Mouse (Mus musculus) intestine, embryonic 14.5 days (tissue): ENCODE measurements around the gene Gse1. TPM values are rescaled to one million over a fixed set of nuclear protein-coding genes. Genes with fewer than 3 reads are reported as not detected.
"Not testable (repeated sequence)": the region's sequence is repeated elsewhere in the genome, so short reads cannot be mapped to it uniquely, and the experiment has no call there.

Experiments
- ATAC-seq: fragments of 200-750 bp; cut with Nextera tagmentation; replicated peaks from 2 replicates; pipeline ENCODE4 v1.8.0; 2017; ENCODE audit warnings: low read depth, moderate number of reproducible peaks, moderate TSS enrichment, moderate library complexity; ENCODE audit not compliant: low FRiP score, low TSS enrichment
- DNase-seq: peaks from one replicate; pipeline ENCODE4 v3.0.0-alpha.2; 2018; ENCODE audit warnings: low spot score
- H3K27ac ChIP-seq: fragments of 300-500 bp; sonication (generic); 2 replicates; pipeline ENCODE4 v1.5.1; 2014; ENCODE audit warnings: low read depth, mild to moderate bottlenecking, control low read depth
- H3K27me3 ChIP-seq: fragments of 300-500 bp; sonication (generic); replicated peaks from 2 replicates; pipeline ENCODE4 v1.6.1; 2014; ENCODE audit warnings: low read length, control low read depth; ENCODE audit not compliant: control insufficient read depth, insufficient read depth
- H3K36me3 ChIP-seq: fragments of 300-500 bp; sonication (generic); 2 replicates; pipeline ENCODE4 v1.6.1; 2014; ENCODE audit warnings: low read length, control low read depth; ENCODE audit not compliant: control insufficient read depth, insufficient read depth
- H3K4me1 ChIP-seq: fragments of 300-500 bp; sonication (generic); replicated peaks from 2 replicates; pipeline ENCODE4 v1.6.1; 2014; ENCODE audit warnings: low read length, control low read depth, mixed read lengths; ENCODE audit not compliant: control insufficient read depth, insufficient read depth
- H3K4me2 ChIP-seq: fragments of 300-500 bp; sonication (generic); 2 replicates; pipeline ENCODE4 v1.6.1; 2014; ENCODE audit warnings: low read length
- H3K4me3 ChIP-seq: fragments of 300-500 bp; sonication (generic); 2 replicates; pipeline ENCODE4 v1.5.1; 2014; ENCODE audit warnings: low read depth, low read length, control low read depth, mixed read lengths
- H3K9ac ChIP-seq: fragments of 300-500 bp; sonication (generic); 2 replicates; pipeline ENCODE4 v1.6.1; 2014; ENCODE audit warnings: mild to moderate bottlenecking, low read length
- H3K9me3 ChIP-seq: fragments of 300-500 bp; sonication (generic); 2 replicates; pipeline ENCODE4 v1.6.1; 2016; ENCODE audit warnings: low read length, control low read depth; ENCODE audit not compliant: control insufficient read depth
- WGBS: fragments of 180-500 bp; shearing (Covaris S2); extraction: QIAGEN DNeasy Blood & Tissue Kit; methylation state at CpG from one replicate; pipeline ENCODE4 v1.1.7; 2014; 5-methylcytosine and 5-hydroxymethylcytosine counted together
- polyA plus RNA-seq: library from polyadenylated mRNA; unstranded; fragments of >200 nt; fragmentation: Nextera tagmentation; extraction: Ambion mirVana; gene quantifications from 2 replicates; pipeline ENCODE4 v1.2.1, GENCODE M21; 2014

Gse1 gene
- polyA plus RNA-seq, 1 experiment from 2014 or later = 13.3 TPM

DNA sequence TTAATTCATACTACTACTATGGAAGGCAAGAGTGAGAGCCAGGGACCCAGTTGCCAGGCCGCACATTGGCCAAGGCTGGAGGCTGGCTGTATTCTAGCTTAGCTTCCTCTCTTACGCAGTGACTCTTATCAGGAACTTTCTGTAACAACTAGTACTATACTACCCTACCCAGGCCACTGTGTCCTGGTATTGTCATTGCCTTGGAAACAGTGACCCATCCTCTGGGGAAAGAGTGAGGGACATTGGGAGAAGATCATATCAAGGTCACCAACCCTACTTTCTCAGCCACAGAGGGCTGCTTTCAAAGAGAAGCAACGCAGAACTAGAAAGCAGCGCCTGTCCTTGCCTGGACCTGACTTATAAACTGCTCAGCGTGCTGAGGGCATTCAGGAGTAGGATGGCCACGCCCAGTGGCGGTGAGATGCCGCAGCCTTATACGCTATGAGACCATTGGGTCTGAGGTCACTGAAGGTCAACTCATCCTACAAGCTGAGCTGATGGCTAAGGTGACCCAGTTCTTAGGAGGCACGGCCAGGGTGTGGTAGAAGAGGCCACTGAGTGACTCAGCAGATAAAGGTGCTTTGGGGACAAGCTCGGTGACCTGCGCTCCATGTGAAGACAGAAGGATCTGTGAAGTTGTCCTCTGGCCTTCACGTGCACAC is 100.2 kb downstream of the Gse1 start:
- Histone ChIP-seq H3K27me3 (no peaks in the 10 kb centered on the region), H3K4me1 (peaks cover 12% of the 10 kb centered on the region), H3K9me3 (no peaks in the 10 kb centered on the region), H3K4me3 (no peak overlapping the region), H3K27ac (no peak overlapping the region), H3K4me2 (no peak overlapping the region), H3K36me3 (no peaks in the 10 kb centered on the region), H3K9ac (no peak overlapping the region)
- ATAC-seq (no peak), DNase-seq (no peak)
- 81% methylated on average over 13 of the region's 13 CpGs for WGBS

GRCm38 (mm10) chr8:120329030-120329748 is 100.9 kb downstream of the Gse1 start:
- Histone ChIP-seq H3K27ac (no peak overlapping the region), H3K36me3 (no peaks in the 10 kb centered on the region), H3K4me3 (no peak overlapping the region), H3K4me1 (peaks cover 10% of the 10 kb centered on the region; the same call in 1 of the 2 replicates), H3K27me3 (no peaks in the 10 kb centered on the region), H3K9me3 (no peaks in the 10 kb centered on the region), H3K4me2 (no peak overlapping the region), H3K9ac (no peak overlapping the region)
- ATAC-seq (no peak), DNase-seq (no peak)
- WGBS = 85% methylated on average over 11 of the region's 11 CpGs

GRCm38 (mm10) chr8:120331027-120331426 is 102.8 kb downstream of the Gse1 start:
- Histone ChIP-seq H3K9me3 (no peaks in the 10 kb centered on the region), H3K27ac (no peak overlapping the region), H3K27me3 (no peaks in the 10 kb centered on the region), H3K4me1 (peaks cover 23% of the 10 kb centered on the region), H3K4me2 (no peak overlapping the region), H3K9ac (no peak overlapping the region), H3K36me3 (no peaks in the 10 kb centered on the region), H3K4me3 (no peak overlapping the region)
- ATAC-seq = no peak
- WGBS = 52% methylated on average over 7 of the region's 7 CpGs
- no peak for DNase-seq

GRCm38 (mm10) chr8:120332379-120333229 is 104.3 kb downstream of the Gse1 start:
- no peaks in the 10 kb centered on the region for H3K27me3 ChIP-seq
- no peak for DNase-seq
- no peaks in the 10 kb centered on the region for H3K36me3 ChIP-seq

DNA sequence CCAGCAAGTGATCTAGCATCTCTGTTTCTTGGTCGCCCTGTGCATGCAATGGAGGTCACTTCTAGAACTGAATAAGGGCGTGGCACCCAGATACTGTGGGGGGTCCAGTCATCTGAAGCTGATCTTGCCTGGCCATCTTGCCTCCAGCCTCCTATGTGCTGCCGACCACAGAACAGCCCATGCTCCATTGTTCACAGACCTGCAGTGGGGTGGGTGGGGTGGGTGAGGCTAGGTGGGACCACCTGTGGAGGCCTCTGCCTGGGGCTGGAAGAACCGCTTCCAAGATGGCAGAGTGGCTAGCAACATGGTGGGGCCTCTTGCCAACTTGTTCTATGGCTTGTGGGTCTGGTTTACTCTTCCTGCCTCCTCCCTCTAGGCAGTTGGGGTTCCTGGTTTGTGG is 105.4 kb downstream of the Gse1 start:
- Histone ChIP-seq H3K4me3 (no peak overlapping the region), H3K27ac (no peak overlapping the region), H3K4me2 (no peak overlapping the region), H3K9me3 (no peaks in the 10 kb centered on the region), H3K27me3 (no peaks in the 10 kb centered on the region), H3K4me1 (peaks cover 26% of the 10 kb centered on the region), H3K36me3 (no peaks in the 10 kb centered on the region), H3K9ac (no peak overlapping the region)
- 91% methylated on average over 4 of the region's 4 CpGs for WGBS
- no peak for ATAC-seq
- DNase-seq = no peak

More at GRCm38 (mm10) chr8:120332379-120333229, 104.3 kb downstream of the Gse1 start:
- Histone ChIP-seq H3K4me2 (no peak overlapping the region), H3K9me3 (no peaks in the 10 kb centered on the region), H3K4me3 (no peak overlapping the region), H3K27ac (no peak overlapping the region), H3K9ac (no peak overlapping the region), H3K4me1 (peaks cover 26% of the 10 kb centered on the region)
- no peak for ATAC-seq
- WGBS = 72% methylated on average over 16 of the region's 16 CpGs

GRCm38 (mm10) chr8:120334261-120334660 is 106.0 kb downstream of the Gse1 start:
- H3K4me1 ChIP-seq = peaks cover 26% of the 10 kb centered on the region
- not testable (repeated sequence) for ATAC-seq, H3K4me2 ChIP-seq, H3K9me3 ChIP-seq, DNase-seq, H3K27me3 ChIP-seq, H3K9ac ChIP-seq, H3K36me3 ChIP-seq, H3K4me3 ChIP-seq
- peak overlapping the region; percentile 55; the same call in 1 of the 2 replicates for H3K27ac ChIP-seq
- WGBS = 73% methylated on average over 3 of the region's 3 CpGs

GRCm38 (mm10) chr8:120334878-120335261 is 106.6 kb downstream of the Gse1 start:
- Histone ChIP-seq H3K27ac (peak overlapping the region; percentile 55), H3K4me2 (0 out of 2 replicates have a peak overlapping the region, but pooled peaks have one; percentile 1), H3K27me3 (no peaks in the 10 kb centered on the region), H3K4me3 (no peak overlapping the region), H3K36me3 (no peaks in the 10 kb centered on the region), H3K9me3 (no peaks in the 10 kb centered on the region), H3K9ac (0 out of 2 replicates have a peak overlapping the region, but pooled peaks have one; percentile 10), H3K4me1 (peaks cover 26% of the 10 kb centered on the region)
- 4% methylated on average over 4 of the region's 5 CpGs for WGBS
- no peak for ATAC-seq
- DNase-seq = no peak

GRCm38 (mm10) chr8:120335262-120336086 is 107.2 kb downstream of the Gse1 start:
- H3K9ac ChIP-seq = no peak overlapping the region
- WGBS = 9% methylated on average over 17 of the region's 17 CpGs
- DNase-seq = peak; percentile 62

More at GRCm38 (mm10) chr8:120335262-120336086, 107.2 kb downstream of the Gse1 start:
- Histone ChIP-seq H3K4me3 (no peak overlapping the region), H3K27me3 (no peaks in the 10 kb centered on the region), H3K4me1 (peaks cover 28% of the 10 kb centered on the region), H3K4me2 (peak overlapping the region; percentile 1; the same call in 1 of the 2 replicates), H3K27ac (peak overlapping the region; percentile 55), H3K9me3 (no peaks in the 10 kb centered on the region), H3K36me3 (no peaks in the 10 kb centered on the region)
- peak; percentile 34; the same call in 1 of the 2 replicates for ATAC-seq
